Mouse (Mus musculus) neural tube, embryonic 11.5 days (tissue): ENCODE data around the gene Sde2. TPM values are rescaled to one million over a fixed set of nuclear protein-coding genes. Genes with fewer than 3 reads are reported as not detected.
A peak's percentile ranks its signal among the peaks of the same experiment; 100 is the strongest.

Experiments used
- ATAC-seq: fragments of 200-750 bp; cut with Nextera tagmentation; 2 replicates; pipeline ENCODE4 v1.8.0; 2017; ENCODE audit warnings: moderate number of reproducible peaks, mild to moderate bottlenecking, moderate TSS enrichment, moderate library complexity; ENCODE audit not compliant: insufficient read depth, low FRiP score, low TSS enrichment
- DNase-seq: peaks from one replicate; pipeline ENCODE4 v3.0.0-alpha.2; 2015; ENCODE audit warnings: low spot score
- H3K27ac ChIP-seq: fragments of 300-500 bp; sonication (generic); 2 replicates; pipeline ENCODE4 v1.5.1; 2014; ENCODE audit warnings: low read depth, mild to moderate bottlenecking, low read length
- H3K27me3 ChIP-seq: fragments of 300-500 bp; sonication (generic); 2 replicates; pipeline ENCODE4 v1.6.1; 2014; ENCODE audit warnings: mild to moderate bottlenecking, low read length, mixed read lengths; ENCODE audit not compliant: control insufficient read depth, insufficient read depth
- H3K36me3 ChIP-seq: fragments of 300-500 bp; sonication (generic); 2 replicates; pipeline ENCODE4 v1.6.1; 2014; ENCODE audit warnings: mild to moderate bottlenecking, low read length, moderate library complexity, mixed read lengths; ENCODE audit not compliant: control insufficient read depth, insufficient read depth
- H3K4me1 ChIP-seq: fragments of 300-500 bp; sonication (generic); 2 replicates; pipeline ENCODE4 v1.6.1; 2014; ENCODE audit warnings: low read length, mixed read lengths; ENCODE audit not compliant: control insufficient read depth, insufficient read depth
- H3K4me2 ChIP-seq: fragments of 300-500 bp; sonication (generic); 2 replicates; pipeline ENCODE4 v1.6.1; 2014; ENCODE audit warnings: low read depth, mild to moderate bottlenecking, moderate library complexity
- H3K4me3 ChIP-seq: fragments of 300-500 bp; sonication (generic); 2 replicates; pipeline ENCODE4 v1.5.1; 2014; ENCODE audit warnings: low read depth, low read length
- H3K9ac ChIP-seq: fragments of 300-500 bp; sonication (generic); 2 replicates; pipeline ENCODE4 v1.6.1; 2014; ENCODE audit warnings: mild to moderate bottlenecking, low read length
- H3K9me3 ChIP-seq: fragments of 300-500 bp; sonication (generic); 2 replicates; pipeline ENCODE4 v1.6.1; 2016; ENCODE audit warnings: low read length; ENCODE audit not compliant: control insufficient read depth
- WGBS: fragments of 180-500 bp; shearing (Covaris S2); extraction: QIAGEN DNeasy Blood & Tissue Kit; methylation state at CpG from one replicate; pipeline ENCODE4 v1.1.7; 2014; 5-methylcytosine and 5-hydroxymethylcytosine counted together
- polyA plus RNA-seq: library from polyadenylated mRNA; unstranded; fragments of >200 nt; fragmentation: Nextera tagmentation; extraction: Ambion mirVana; gene quantifications from 2 replicates; pipeline ENCODE4 v1.2.1, GENCODE M21; 2014

Gene Sde2
- polyA plus RNA-seq, 1 experiment from 2014 or later = 37.8 TPM

DNA sequence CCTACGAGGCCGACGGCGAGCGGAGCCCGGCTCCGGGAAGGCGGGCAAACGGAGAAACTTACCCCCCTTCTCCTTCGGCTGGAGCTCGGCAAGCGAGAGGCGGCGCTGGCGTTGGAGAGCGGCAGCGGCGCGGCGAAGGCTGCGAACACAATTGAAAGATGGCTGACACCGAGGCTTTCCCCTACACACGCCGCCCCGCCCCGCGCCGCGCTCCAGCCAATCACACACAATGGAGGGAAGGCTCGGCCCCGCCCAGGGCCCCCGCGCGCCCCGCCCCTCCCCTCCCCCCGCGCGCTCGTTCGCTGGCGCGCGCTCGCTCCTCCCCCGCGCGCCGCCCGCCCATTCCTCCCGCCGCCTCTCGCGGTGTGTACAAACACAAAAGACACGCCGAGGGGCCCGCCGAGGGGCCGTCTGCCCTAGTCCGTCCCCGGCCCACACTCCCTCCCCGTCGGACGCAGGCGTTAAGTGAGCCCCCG lies 37.5 kb upstream of the Sde2 start:
- H3K27ac ChIP-seq = peak overlapping the region; percentile 99
- ATAC-seq (peak; percentile 95), DNase-seq (peak; percentile 94)
- WGBS = under 1% methylated on average over 33 of the region's 65 CpGs
- peak overlapping the region; percentile 99 for H3K4me3 ChIP-seq
- peak overlapping the region; percentile 100 for H3K9ac ChIP-seq
- peaks cover 10% of the 10 kb centered on the region for H3K36me3 ChIP-seq
- peaks cover 11% of the 10 kb centered on the region; the same call in 1 of the 2 replicates for H3K4me1 ChIP-seq
- no peaks in the 10 kb centered on the region for H3K27me3 ChIP-seq
- H3K4me2 ChIP-seq = peak overlapping the region; percentile 78
- no peaks in the 10 kb centered on the region for H3K9me3 ChIP-seq

DNA sequence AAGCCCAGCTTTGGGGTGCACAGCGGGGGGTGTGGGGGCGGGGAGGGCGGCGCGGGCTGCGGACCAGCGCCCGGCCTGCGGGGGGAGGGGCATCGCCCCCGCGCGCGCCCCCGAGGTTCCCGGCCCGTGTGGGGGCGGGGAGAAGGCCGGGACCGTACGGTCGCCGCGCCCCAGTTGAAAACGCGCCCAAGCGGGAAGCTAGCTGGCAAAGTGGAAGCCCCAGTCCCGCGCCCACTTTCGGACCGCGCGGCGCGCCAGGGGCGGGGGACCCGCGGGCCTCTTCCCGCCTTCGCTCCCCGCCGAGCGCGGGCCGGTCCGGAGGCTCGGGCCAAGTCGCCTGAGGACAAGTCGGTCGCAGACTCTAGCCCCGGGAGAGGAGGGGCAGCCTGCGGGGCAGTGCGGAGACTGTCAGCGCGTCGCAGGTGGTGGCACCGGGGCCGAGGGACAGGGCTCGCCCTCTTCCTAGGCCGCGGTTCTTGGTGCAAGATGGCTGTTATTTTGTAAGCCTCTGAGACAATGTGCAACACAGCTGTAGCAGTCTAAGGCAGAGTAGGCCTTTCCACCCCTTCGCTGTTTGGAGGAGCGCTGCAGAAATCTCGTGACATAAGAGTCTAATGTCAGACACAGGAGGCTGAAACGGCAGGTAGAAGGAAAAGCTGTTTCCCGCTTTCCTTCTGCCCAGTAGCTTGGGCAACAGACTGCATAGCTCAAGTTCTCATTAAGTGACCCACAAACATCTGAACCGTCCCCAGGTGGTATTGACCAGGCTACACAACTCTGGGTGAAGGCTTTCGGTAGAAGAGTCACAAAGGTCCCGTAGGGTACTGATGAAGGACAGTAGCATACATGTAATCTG lies 36.8 kb upstream of the Sde2 start, which contains the start of gene H3f3a:
Gene H3f3a (minus strand): TSS at position 59 of the 856 bp plus-strand sequence.
- Histone ChIP-seq H3K9me3 (no peaks in the 10 kb centered on the region), H3K36me3 (peaks cover 6% of the 10 kb centered on the region; the same call in 1 of the 2 replicates), H3K9ac (peak within 1 kb of the TSS; percentile 100), H3K27me3 (no peaks in the 10 kb centered on the region), H3K27ac (peak within 1 kb of the TSS; percentile 99), H3K4me1 (peaks cover 10% of the 10 kb centered on the region; the same call in 1 of the 2 replicates), H3K4me2 (peak within 1 kb of the TSS; percentile 78), H3K4me3 (peak within 1 kb of the TSS; percentile 99)
- 1% methylated on average over 49 of the region's 69 CpGs for WGBS
- DNase-seq (no peak), ATAC-seq (peak; percentile 83)

GRCm38 (mm10) chr1:180815371-180816024 lies 35.4 kb upstream of the Sde2 start:
- H3K36me3 ChIP-seq = 0 out of 2 replicates have a peak, but pooled peaks cover 1% of the 10 kb centered on the region
- 69% methylated on average over 12 of the region's 12 CpGs for WGBS
- H3K27me3 ChIP-seq = no peaks in the 10 kb centered on the region
- ATAC-seq (no peak), DNase-seq (no peak)
- H3K9me3 ChIP-seq = no peaks in the 10 kb centered on the region
- peaks cover 5% of the 10 kb centered on the region; the same call in 1 of the 2 replicates for H3K4me1 ChIP-seq
- no peak overlapping the region for H3K27ac ChIP-seq
- H3K4me2 ChIP-seq = no peak overlapping the region
- H3K4me3 ChIP-seq = no peak overlapping the region
- H3K9ac ChIP-seq = no peak overlapping the region

- WGBS = 84% methylated on average over 2 of the region's 2 CpGs
- H3K27me3 ChIP-seq = no peaks in the 10 kb centered on the region
Observed at GRCm38 (mm10) chr1:180818000-180818399, 32.9 kb upstream of the Sde2 start.

DNA sequence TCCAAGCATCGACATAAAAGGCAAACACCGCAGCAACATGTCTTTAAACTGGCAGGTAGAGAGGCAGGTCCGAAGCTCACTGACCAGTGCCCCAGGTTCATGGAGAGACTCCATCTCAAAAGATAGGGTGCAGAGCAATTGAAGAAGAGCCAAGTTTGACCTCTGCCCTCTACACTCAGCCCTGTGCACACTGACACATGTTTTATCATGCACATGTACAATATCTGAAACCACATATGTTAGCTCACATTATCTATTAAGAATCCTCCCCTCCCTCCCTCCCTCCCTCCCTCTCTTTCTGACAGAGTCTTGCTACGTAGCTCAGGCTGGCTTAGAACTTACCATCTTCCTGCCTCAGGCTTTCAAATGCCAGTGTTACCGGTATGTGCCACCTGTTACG lies 29.8 kb upstream of the Sde2 start:
- H3K4me3 ChIP-seq = no peak overlapping the region
- no peak overlapping the region for H3K4me2 ChIP-seq
- DNase-seq (no peak), ATAC-seq (no peak)
- H3K4me1 ChIP-seq = no peaks in the 10 kb centered on the region
- WGBS = 89% methylated on average over 6 of the region's 6 CpGs
- H3K9me3 ChIP-seq = no peaks in the 10 kb centered on the region
- no peaks in the 10 kb centered on the region for H3K27me3 ChIP-seq
- no peaks in the 10 kb centered on the region for H3K36me3 ChIP-seq
- H3K9ac ChIP-seq = no peak overlapping the region
- no peak overlapping the region for H3K27ac ChIP-seq

More at GRCm38 (mm10) chr1:180818000-180818399, 32.9 kb upstream of the Sde2 start:
- Histone ChIP-seq H3K9me3 (no peaks in the 10 kb centered on the region), H3K4me2 (no peak overlapping the region), H3K36me3 (no peaks in the 10 kb centered on the region), H3K27ac (no peak overlapping the region), H3K4me1 (0 out of 2 replicates have a peak, but pooled peaks cover 3% of the 10 kb centered on the region), H3K4me3 (no peak overlapping the region), H3K9ac (no peak overlapping the region)
- DNase-seq (no peak), ATAC-seq (no peak)

- no peaks in the 10 kb centered on the region for H3K4me1 ChIP-seq
- H3K4me2 ChIP-seq = no peak overlapping the region
- WGBS = 83% methylated on average over 5 of the region's 5 CpGs
- H3K27ac ChIP-seq = no peak overlapping the region
- no peaks in the 10 kb centered on the region for H3K36me3 ChIP-seq
- DNase-seq = no peak
- no peaks in the 10 kb centered on the region for H3K27me3 ChIP-seq
- H3K4me3 ChIP-seq = no peak overlapping the region
- ATAC-seq = no peak
- H3K9ac ChIP-seq = no peak overlapping the region
- H3K9me3 ChIP-seq = no peaks in the 10 kb centered on the region
Observed at GRCm38 (mm10) chr1:180822276-180822675, 28.7 kb upstream of the Sde2 start.

DNA sequence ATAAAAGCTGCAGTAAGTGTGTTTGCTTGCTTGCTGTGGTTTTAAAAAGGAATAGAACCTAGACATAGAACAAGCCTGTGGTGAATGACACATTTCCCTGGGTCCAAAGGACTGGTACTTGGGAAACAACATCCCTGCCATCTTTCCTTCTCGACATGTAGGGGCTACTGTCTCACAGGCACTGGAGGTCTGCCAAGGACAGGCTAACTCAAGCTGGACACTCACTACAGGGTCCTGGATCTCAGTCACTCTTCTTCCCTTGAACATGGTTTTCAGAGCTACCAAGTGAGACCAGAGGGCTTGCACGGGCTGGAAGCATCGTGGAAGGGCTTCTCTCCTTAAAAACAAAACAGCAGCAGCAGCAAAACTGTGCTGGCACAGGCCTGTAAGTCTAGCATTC lies 27.2 kb upstream of the Sde2 start:
- DNase-seq = no peak
- H3K9me3 ChIP-seq = no peaks in the 10 kb centered on the region
- WGBS = 92% methylated on average over 3 of the region's 3 CpGs
- no peaks in the 10 kb centered on the region for H3K27me3 ChIP-seq
- no peak overlapping the region for H3K9ac ChIP-seq
- no peaks in the 10 kb centered on the region for H3K4me1 ChIP-seq
- no peak overlapping the region for H3K4me3 ChIP-seq
- no peak overlapping the region for H3K4me2 ChIP-seq
- no peak overlapping the region for H3K27ac ChIP-seq
- H3K36me3 ChIP-seq = no peaks in the 10 kb centered on the region
- no peak for ATAC-seq

GRCm38 (mm10) chr1:180824721-180825120 lies 26.2 kb upstream of the Sde2 start:
- Histone ChIP-seq H3K9me3 (no peaks in the 10 kb centered on the region), H3K4me3 (no peak overlapping the region), H3K9ac (no peak overlapping the region), H3K27ac (no peak overlapping the region), H3K4me1 (no peaks in the 10 kb centered on the region), H3K4me2 (no peak overlapping the region), H3K36me3 (no peaks in the 10 kb centered on the region), H3K27me3 (no peaks in the 10 kb centered on the region)
- 81% methylated on average over 3 of the region's 3 CpGs for WGBS
- DNase-seq (no peak), ATAC-seq (no peak)
